Mouse (Mus musculus) neural tube, embryonic 13.5 days (tissue): ENCODE measurements around the gene Gja5. TPM values are rescaled to one million over a fixed set of nuclear protein-coding genes. Genes with fewer than 3 reads are reported as not detected.

Experiments used
- polyA plus RNA-seq: library from polyadenylated mRNA; unstranded; fragments of >200 nt; fragmentation: Nextera tagmentation; extraction: Ambion mirVana; gene quantifications from 2 replicates; pipeline ENCODE4 v1.2.1, GENCODE M21; 2015

The Gja5 gene
- polyA plus RNA-seq, 1 experiment from 2014 or later = 5.7 TPM

Other genes starting within 250 kb of the Gja5 start
- 0.46 and 0.72 TPM in 2 replicates for gene Ankrd35, start 234.6 kb upstream of the Gja5 start, polyA plus RNA-seq
- 31.2 and 34.6 TPM in 2 replicates for gene Pias3, start 208.3 kb upstream of the Gja5 start, polyA plus RNA-seq
- gene Nudt17, start 196.1 kb upstream of the Gja5 start, polyA plus RNA-seq = 16.2 and 17.2 TPM in 2 replicates
- 31.7 and 38.0 TPM in 2 replicates for gene Polr3c, start 177.1 kb upstream of the Gja5 start, polyA plus RNA-seq
- 76.6 and 79.9 TPM in 2 replicates for gene Rnf115, start 177.0 kb upstream of the Gja5 start, polyA plus RNA-seq
- 0.08 TPM in 1 of 2 replicates, not detected in the other for gene Pdzk1, start 75.4 kb upstream of the Gja5 start, polyA plus RNA-seq
- 0.14 and 0.23 TPM in 2 replicates for gene Cd160, start 75.3 kb upstream of the Gja5 start, polyA plus RNA-seq
- gene Gpr89, start 653 bp downstream of the Gja5 start, polyA plus RNA-seq = 33.7 and 39.5 TPM in 2 replicates
- gene Gja8, start 21.3 kb downstream of the Gja5 start, polyA plus RNA-seq = 0.03 TPM in 1 of 2 replicates, not detected in the other